Mouse (Mus musculus) retina, postnatal 7 days (tissue): ENCODE measurements at regions not wholly inside any gene's neighbourhood (a gene's known extent, or its start where the extent isn't known, plus 50 kb on each side); places are given as distances from the start of the nearest gene placed in this dataset.
"Not testable (repeated sequence)": the region's sequence is repeated elsewhere in the genome, so short reads cannot be mapped to it uniquely, and the experiment has no call there.

Source experiments
- DNase-seq: peaks from one replicate; pipeline ENCODE4 v3.0.0-alpha.2; 2012; ENCODE audit warnings: low read depth, low spot score

GRCm38 (mm10) chr6:6496789-6497188, 81.7 kb downstream of the Sem1 start:
- DNase-seq = no peak

GRCm38 (mm10) chr6:6496336-6496735, 82.1 kb downstream of the Sem1 start:
- no peak for DNase-seq

- no peak for DNase-seq
These were observed 90.3 kb downstream of the Sem1 start for GRCm38 (mm10) chr6:6488191-6488590.

- not testable (repeated sequence) for DNase-seq
These were observed 96.9 kb downstream of the Sem1 start for GRCm38 (mm10) chr6:6481596-6481995.

GRCm38 (mm10) chr6:6470397-6470796, 108.1 kb downstream of the Sem1 start:
- DNase-seq = no peak

- no peak for DNase-seq
These were observed 110.9 kb downstream of the Sem1 start for GRCm38 (mm10) chr6:6467526-6467925.

GRCm38 (mm10) chr6:6466231-6466630, 112.2 kb downstream of the Sem1 start:
- no peak for DNase-seq

- no peak for DNase-seq
These were observed 114.5 kb downstream of the Sem1 start for GRCm38 (mm10) chr6:6463807-6464470.

GRCm38 (mm10) chr6:6459918-6460239, 118.6 kb downstream of the Sem1 start:
- no peak for DNase-seq

GRCm38 (mm10) chr6:6459006-6459917, 119.2 kb downstream of the Sem1 start:
- no peak for DNase-seq

- DNase-seq = no peak
These were observed 120.7 kb downstream of the Sem1 start for GRCm38 (mm10) chr6:6457726-6458125.

- no peak for DNase-seq
These were observed 121.5 kb downstream of the Sem1 start for GRCm38 (mm10) chr6:6457001-6457400.

GRCm38 (mm10) chr6:6455566-6455965, 122.9 kb downstream of the Sem1 start:
- DNase-seq = no peak

GRCm38 (mm10) chr6:6454396-6454795, 124.1 kb downstream of the Sem1 start:
- DNase-seq = no peak

- no peak for DNase-seq
These were observed 143.6 kb downstream of the Sem1 start for GRCm38 (mm10) chr6:6434855-6435254.

- no peak for DNase-seq
These were observed 144.1 kb downstream of the Sem1 start for GRCm38 (mm10) chr6:6434261-6434802.

- DNase-seq = no peak
These were observed 145.3 kb downstream of the Sem1 start for GRCm38 (mm10) chr6:6433179-6433578.

- DNase-seq = no peak
These were observed 163.5 kb downstream of the Sem1 start for GRCm38 (mm10) chr6:6414654-6415610.

GRCm38 (mm10) chr6:6397997-6398396, 180.5 kb downstream of the Sem1 start:
- DNase-seq = no peak

GRCm38 (mm10) chr6:6389454-6390445, 172.8 kb upstream of the Slc25a13 start:
- DNase-seq = no peak
